Mouse (Mus musculus) myocyte (in vitro differentiated cells): ENCODE results near the gene Lrriq1. TPM values are rescaled to one million over a fixed set of nuclear protein-coding genes. Genes with fewer than 3 reads are reported as not detected.
A peak's percentile ranks its signal among the peaks of the same experiment; 100 is the strongest.

Source experiments
- H3K27me3 ChIP-seq: one replicate; pipeline ENCODE4 v1.6.1; 2011; ENCODE audit not compliant: control insufficient read depth, insufficient read depth, insufficient read length
- H3K36me3 ChIP-seq: one replicate; pipeline ENCODE4 v1.6.1; 2011; ENCODE audit not compliant: control insufficient read depth, insufficient read depth
- H3K4me2 ChIP-seq: one replicate; pipeline ENCODE4 v1.6.1; 2011; ENCODE audit warnings: low read depth, control low read depth
- H3K4me3 ChIP-seq: one replicate; pipeline ENCODE4 v1.5.1; 2011; ENCODE audit warnings: mild to moderate bottlenecking, control low read depth, moderate library complexity
- H3K79me2 ChIP-seq: one replicate; pipeline ENCODE4 v1.6.1; 2011; ENCODE audit not compliant: control insufficient read depth, insufficient read depth
- H3ac ChIP-seq: one replicate; pipeline ENCODE4 v1.6.1; 2011; ENCODE audit not compliant: control insufficient read depth, insufficient read length
- CEBPB ChIP-seq: IDR thresholded peaks from 2 replicates; pipeline ENCODE4 v1.6.1; 2011; ENCODE audit warnings: mild to moderate bottlenecking, moderate library complexity; ENCODE audit not compliant: poor library complexity, insufficient read depth, severe bottlenecking
- E2F4 ChIP-seq: IDR thresholded peaks from one replicate; pipeline ENCODE4 v1.6.1; 2011; ENCODE audit warnings: mild to moderate bottlenecking, control low read depth, moderate library complexity; ENCODE audit not compliant: insufficient read depth
- MAX ChIP-seq: IDR thresholded peaks from one replicate; pipeline ENCODE4 v1.6.1; 2011; ENCODE audit warnings: low read depth, mild to moderate bottlenecking, control low read depth
- MYOD1 ChIP-seq, 3 experiments: IDR thresholded peaks; one replicate each; pipeline ENCODE4 v1.6.1; 2011; ENCODE audit warnings: control low read depth in 2 of 3, low read depth in 2 of 3, mild to moderate bottlenecking in 2 of 3, moderate library complexity in 1 of 3; ENCODE audit not compliant: insufficient read length in 2 of 3, control insufficient read depth in 1 of 3
- MYOG ChIP-seq, 3 experiments: IDR thresholded peaks; one replicate each; pipeline ENCODE4 v1.6.1; 2011; ENCODE audit warnings: control low read depth in 2 of 3, low read depth in 2 of 3, mild to moderate bottlenecking in 2 of 3; ENCODE audit not compliant: insufficient read length in 2 of 3, control insufficient read depth in 1 of 3, insufficient read depth in 1 of 3
- POLR2A ChIP-seq: IDR thresholded peaks from one replicate; pipeline ENCODE4 v1.6.1; 2011; ENCODE audit warnings: low read depth, mild to moderate bottlenecking, control low read depth, moderate library complexity; ENCODE audit not compliant: insufficient read length
- POLR2AphosphoS2 ChIP-seq: IDR thresholded peaks from one replicate; pipeline ENCODE4 v1.6.1; 2011; ENCODE audit warnings: low read depth, control low read depth; ENCODE audit not compliant: insufficient read length
- REST ChIP-seq: IDR thresholded peaks from one replicate; pipeline ENCODE4 v1.6.1; 2011; ENCODE audit warnings: mild to moderate bottlenecking, control low read depth, moderate library complexity; ENCODE audit not compliant: insufficient read depth, insufficient read length
- SRF ChIP-seq: IDR thresholded peaks from one replicate; pipeline ENCODE4 v1.6.1; 2011; ENCODE audit warnings: low read depth; ENCODE audit not compliant: control insufficient read depth, insufficient read length
- TCF12 ChIP-seq: IDR thresholded peaks from one replicate; pipeline ENCODE4 v1.6.1; 2011; ENCODE audit warnings: mild to moderate bottlenecking, control low read depth; ENCODE audit not compliant: poor library complexity, insufficient read depth, severe bottlenecking
- TCF3 ChIP-seq: IDR thresholded peaks from one replicate; pipeline ENCODE4 v1.6.1; 2011; ENCODE audit warnings: low read depth, control low read depth; ENCODE audit not compliant: insufficient read length
- USF1 ChIP-seq: IDR thresholded peaks from one replicate; pipeline ENCODE4 v1.6.1; 2011; ENCODE audit warnings: low read depth, mild to moderate bottlenecking, control low read depth, moderate library complexity
- polyA plus RNA-seq: library from polyadenylated mRNA; unstranded; fragments of >200 nt; fragmentation: generic; extraction: Trizol; gene quantifications from one replicate; pipeline ENCODE4 v1.2.1, GENCODE M21; 2012; ENCODE audit warnings: missing spikeins

The Lrriq1 gene
- polyA plus RNA-seq, 1 experiment: not detected

DNA sequence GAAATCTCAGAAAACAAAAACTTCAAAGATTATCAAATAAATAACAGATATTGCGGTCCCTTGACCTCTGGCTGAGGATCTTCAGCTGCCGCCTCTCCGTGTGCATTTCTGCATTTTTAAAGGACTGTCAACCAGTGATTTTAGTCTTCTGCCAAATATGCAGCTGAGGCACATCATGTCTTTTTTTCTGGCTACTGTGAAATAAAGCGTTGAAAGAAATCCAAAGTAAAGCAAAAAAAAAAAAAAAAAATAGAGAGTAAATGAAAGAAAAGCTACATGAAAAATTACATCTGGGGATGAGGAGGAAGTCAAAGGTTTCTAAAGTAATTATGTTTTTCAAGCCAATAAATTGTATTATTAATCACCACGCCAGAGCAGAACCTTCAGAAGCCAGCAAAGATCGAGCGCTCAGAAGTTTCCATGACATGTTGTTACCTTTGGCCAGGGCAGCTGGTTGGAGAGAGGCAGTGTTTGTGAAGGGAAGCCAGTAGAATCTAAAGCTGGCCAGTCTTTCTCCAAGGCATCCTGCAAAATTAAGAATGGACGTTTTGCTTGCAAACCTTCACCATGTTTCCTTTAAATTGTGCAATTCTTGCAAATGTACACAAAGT lies 90.2 kb downstream of the Lrriq1 start:
- Histone ChIP-seq H3K4me2 (no peak overlapping the region), H3K36me3 (no peaks in the 10 kb centered on the region)

DNA sequence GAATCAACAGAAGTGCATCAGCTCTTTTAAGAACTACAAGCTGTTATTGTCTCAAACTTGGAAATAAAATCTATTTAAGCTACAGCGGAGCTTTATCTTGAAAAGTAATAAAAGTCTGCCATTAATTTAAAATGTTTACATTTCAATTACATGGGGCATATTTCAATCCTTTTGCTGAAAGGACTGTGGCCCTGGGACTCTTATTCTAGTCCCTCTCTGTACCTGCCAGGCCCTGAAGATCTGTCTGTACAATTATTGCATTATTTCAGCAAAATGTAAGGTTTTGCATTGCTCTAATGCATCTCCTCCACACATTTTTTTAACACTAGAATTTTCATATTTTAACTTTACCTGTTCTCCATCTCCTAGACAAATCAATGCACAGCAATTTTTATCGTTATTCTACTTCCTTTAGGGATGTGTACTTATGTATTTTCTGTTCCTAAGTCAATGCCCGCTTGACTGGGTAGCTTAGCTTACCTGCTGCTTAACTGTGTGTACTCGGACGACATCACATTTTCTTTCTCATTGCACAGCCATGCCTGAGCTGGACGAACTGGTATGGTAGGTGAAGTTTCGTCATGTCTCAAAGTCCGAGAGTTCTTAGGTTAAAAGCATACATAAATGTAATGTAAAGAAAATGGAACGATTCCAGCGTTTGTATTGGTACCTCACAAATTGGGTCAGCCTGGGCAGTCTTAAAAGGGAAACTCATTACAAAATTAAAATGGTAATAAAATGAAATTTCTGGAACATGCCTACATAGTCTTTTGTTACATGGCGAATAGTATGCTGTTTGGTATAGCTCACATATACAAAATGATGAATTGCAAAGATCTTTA lies 91.0 kb downstream of the Lrriq1 start:
- Histone ChIP-seq H3K4me2 (no peak overlapping the region), H3ac (no peak overlapping the region), H3K4me3 (no peak overlapping the region), H3K79me2 (no peaks in the 10 kb centered on the region), H3K27me3 (no peaks in the 10 kb centered on the region), H3K36me3 (no peaks in the 10 kb centered on the region)
- TF ChIP-seq TCF12: no peak
- TF ChIP-seq MAX: no peak
- TF ChIP-seq POLR2AphosphoS2: no peak
- no peak for TF ChIP-seq REST
- TF ChIP-seq MYOG (IDR thresholded peaks at IDR 0.05; ENCODE audit: control insufficient read depth in 1 of 3, insufficient read depth in 1 of 3, insufficient read length in 2 of 3, low read depth in 2 of 3): no peak
- TF ChIP-seq TCF3: no peak
- TF ChIP-seq E2F4: no peak
- no peak for TF ChIP-seq CEBPB
- TF ChIP-seq SRF: no peak
- TF ChIP-seq MYOD1 (IDR thresholded peaks at IDR 0.05; ENCODE audit: control insufficient read depth in 1 of 3, insufficient read length in 2 of 3, low read depth in 2 of 3): no peak
- TF ChIP-seq USF1: no peak
- TF ChIP-seq POLR2A: no peak

More for the DNA sequence above, 90.2 kb downstream of the Lrriq1 start:
- Histone ChIP-seq H3K79me2 (no peaks in the 10 kb centered on the region), H3K4me3 (no peak overlapping the region), H3ac (no peak overlapping the region), H3K27me3 (no peaks in the 10 kb centered on the region)
- TF ChIP-seq MAX (no peak), MYOG (IDR thresholded peaks at IDR 0.05; ENCODE audit: control insufficient read depth in 1 of 3, insufficient read depth in 1 of 3, insufficient read length in 2 of 3, low read depth in 2 of 3) (no peak), POLR2AphosphoS2 (no peak), USF1 (no peak), REST (no peak), SRF (no peak), TCF3 (no peak)

DNA sequence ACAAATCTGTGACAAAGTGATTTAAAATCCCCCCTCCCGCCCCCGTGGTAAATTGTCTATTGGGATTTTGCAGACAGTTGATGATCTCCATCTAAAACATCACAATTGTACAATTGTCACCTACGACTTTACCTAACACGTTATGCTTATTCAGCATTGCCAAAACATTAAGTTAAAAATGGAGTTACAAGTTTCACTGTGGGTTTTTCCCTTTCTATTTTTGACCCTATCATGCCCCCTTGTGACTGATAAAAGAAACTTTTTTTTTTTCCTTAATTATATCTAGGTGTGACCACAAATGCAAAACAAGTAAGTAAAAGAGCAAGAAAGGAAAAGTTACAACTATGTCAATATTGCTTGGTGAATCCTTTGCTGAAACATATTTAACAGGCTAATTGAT lies 93.6 kb downstream of the Lrriq1 start:
- TF ChIP-seq USF1: no peak
- Histone ChIP-seq H3K27me3 (no peaks in the 10 kb centered on the region), H3K36me3 (no peaks in the 10 kb centered on the region), H3ac (no peak overlapping the region), H3K4me2 (no peak overlapping the region), H3K79me2 (no peaks in the 10 kb centered on the region), H3K4me3 (no peak overlapping the region)

DNA sequence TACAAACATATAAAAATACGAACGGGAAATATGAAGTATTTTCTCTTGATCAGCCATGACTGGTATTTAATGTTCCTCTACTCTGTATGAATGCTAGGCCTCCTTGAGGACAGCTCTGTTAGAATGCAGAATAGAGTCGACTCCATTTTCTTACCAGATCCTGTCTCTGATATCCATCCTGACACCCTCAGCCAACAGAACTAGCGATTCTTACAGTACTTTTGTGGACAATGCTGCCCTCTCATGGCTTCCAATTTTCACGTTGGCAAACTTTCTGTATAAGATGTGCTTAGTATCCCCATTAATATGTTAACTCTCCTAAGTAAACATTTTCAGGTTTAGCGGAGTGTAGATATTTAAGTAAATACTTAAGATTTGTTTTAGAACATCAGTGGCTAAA lies 94.6 kb downstream of the Lrriq1 start:
- TF ChIP-seq POLR2A (no peak), E2F4 (no peak), MAX (no peak), MYOD1 (IDR thresholded peaks at IDR 0.05; ENCODE audit: control insufficient read depth in 1 of 3, insufficient read length in 2 of 3, low read depth in 2 of 3) (no peak)
- Histone ChIP-seq H3K4me3 (no peak overlapping the region), H3ac (no peak overlapping the region), H3K27me3 (no peaks in the 10 kb centered on the region), H3K4me2 (peak overlapping the region; percentile 36), H3K36me3 (no peaks in the 10 kb centered on the region), H3K79me2 (no peaks in the 10 kb centered on the region)

- H3K4me2 ChIP-seq: no peak overlapping the region
- no peaks in the 10 kb centered on the region for H3K36me3 ChIP-seq
- no peak overlapping the region for H3K4me3 ChIP-seq
- TF ChIP-seq POLR2A: no peak
- TF ChIP-seq USF1: no peak
- no peak for TF ChIP-seq CEBPB
- TF ChIP-seq MYOD1 (IDR thresholded peaks at IDR 0.05; ENCODE audit: control insufficient read depth in 1 of 3, insufficient read length in 2 of 3, low read depth in 2 of 3): no peak
- no peak for TF ChIP-seq TCF3
- TF ChIP-seq E2F4: no peak
- TF ChIP-seq REST: no peak
- no peak for TF ChIP-seq TCF12
- TF ChIP-seq POLR2AphosphoS2: no peak
- no peak for TF ChIP-seq MAX
- no peak for TF ChIP-seq MYOG (IDR thresholded peaks at IDR 0.05; ENCODE audit: control insufficient read depth in 1 of 3, insufficient read depth in 1 of 3, insufficient read length in 2 of 3, low read depth in 2 of 3)
- no peak for TF ChIP-seq SRF
- H3ac ChIP-seq: no peak overlapping the region
- H3K79me2 ChIP-seq: no peaks in the 10 kb centered on the region
- H3K27me3 ChIP-seq: no peaks in the 10 kb centered on the region
These were observed 95.5 kb downstream of the Lrriq1 start for GRCm38 (mm10) chr10:103140609-103141008.
